Mouse (Mus musculus) heart, postnatal 0 days (tissue): ENCODE results near the gene Cnot2.

Experiments used
- CTCF ChIP-seq: IDR thresholded peaks from 2 replicates; pipeline ENCODE4 v1.5.1; 2016; ENCODE audit warnings: antibody characterized with exemption, control low read depth, low read depth
- EP300 ChIP-seq: IDR thresholded peaks from 2 replicates; pipeline ENCODE4 v1.6.1; 2016; ENCODE audit warnings: antibody characterized with exemption, low read depth

GRCm38 (mm10) chr10:116448166-116448565 lies 133.1 kb downstream of the Cnot2 start:
- no peak for TF ChIP-seq EP300
- no peak for TF ChIP-seq CTCF
